Mouse (Mus musculus) bone marrow, adult 2 months (tissue): ENCODE results near the gene Ppfibp2.

Source experiments
- CTCF ChIP-seq: fragments of 200-500 bp; IDR thresholded peaks from 2 replicates; pipeline ENCODE4 v1.5.1; 2011; ENCODE audit warnings: low read length, control low read depth; ENCODE audit not compliant: control insufficient read depth, insufficient read depth
- POLR2A ChIP-seq: fragments of 200-500 bp; IDR thresholded peaks from 2 replicates; pipeline ENCODE4 v1.6.1; 2011; ENCODE audit warnings: low read depth, mild to moderate bottlenecking, control low read depth, low read length, borderline replicate concordance; ENCODE audit not compliant: control insufficient read depth

- TF ChIP-seq CTCF (no peak), POLR2A (no peak)
These were observed 193.1 kb downstream of the Ppfibp2 start for GRCm38 (mm10) chr7:107787977-107788620.
